Mouse (Mus musculus): ENCODE results near the gene Gadd45b. TPM values are rescaled to one million over a fixed set of nuclear protein-coding genes. Genes with fewer than 3 reads are reported as not detected.

Gadd45b gene
- total and polyA plus RNA-seq, 2 experiments from 2014 or later, result 22.3 to 26.8 TPM

DNA sequence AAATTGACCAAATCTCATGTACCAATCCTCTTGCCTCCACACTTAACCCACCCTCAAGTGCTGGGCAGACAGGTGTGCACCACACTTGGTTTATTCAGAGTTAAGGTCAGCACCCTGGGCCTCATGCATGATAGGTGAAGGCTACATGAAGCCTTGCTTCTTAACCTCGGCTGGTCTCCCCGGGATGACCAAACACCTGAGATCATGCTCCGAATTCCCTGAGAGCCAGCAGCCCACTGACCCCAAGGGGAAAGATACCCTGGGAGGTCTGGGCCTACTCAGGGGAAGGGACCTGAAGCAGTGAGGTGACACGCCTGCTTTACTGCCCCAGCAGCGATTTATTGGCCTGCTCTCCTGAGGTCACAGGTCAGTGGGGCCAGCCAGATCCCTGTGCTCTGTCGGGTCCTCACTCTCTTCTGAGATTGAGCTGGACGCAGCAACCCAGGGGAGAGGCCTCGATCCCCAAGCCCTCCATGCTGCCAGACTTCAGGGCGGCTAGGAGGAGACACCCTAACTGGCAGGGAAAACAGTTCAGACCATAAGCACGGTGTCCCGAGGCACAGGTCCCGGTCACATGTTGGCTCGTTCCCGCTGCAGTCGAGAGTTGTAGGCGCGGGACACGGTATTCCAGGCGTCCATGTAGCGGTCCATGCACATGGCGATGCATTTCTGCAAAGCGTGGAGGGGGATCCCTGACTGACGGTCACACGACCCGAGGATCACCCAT, 30.1 kb upstream of the Gadd45b start:
- H3K27me3 ChIP-seq (ENCODE audit: control insufficient read depth, insufficient read depth, low read length), result no peaks in the 10 kb centered on the region
- H3K9me3 ChIP-seq (replicated peaks; ENCODE audit: control insufficient read depth, low read length), result no peaks in the 10 kb centered on the region
- peak overlapping the region; percentile 90 for H3K4me3 ChIP-seq (ENCODE audit: low read depth, low read length)
- H3K4me1 ChIP-seq (ENCODE audit: control insufficient read depth, insufficient read depth), result peaks cover 7% of the 10 kb centered on the region
- TF ChIP-seq CTCF (IDR thresholded peaks at IDR 0.05; ENCODE audit: low read depth) (no peak), EP300 (IDR thresholded peaks at IDR 0.05; ENCODE audit: low read depth) (no peak)
- DNase-seq (ENCODE audit: low spot score) (no peak), ATAC-seq (ENCODE audit: insufficient read depth, low read depth) (no peak)
- H3K27ac ChIP-seq (ENCODE audit: low read depth), result peak overlapping the region; percentile 64; the same call in 1 of the 2 replicates
- H3K9ac ChIP-seq (replicated peaks; ENCODE audit: low read depth, low read length), result peak overlapping the region; percentile 75
- H3K4me2 ChIP-seq (ENCODE audit: low read depth, low read length), result peak overlapping the region; percentile 66
- 17% methylated on average over 25 of the region's 25 CpGs for WGBS
- H3K36me3 ChIP-seq (replicated peaks; ENCODE audit: control insufficient read depth, insufficient read depth, low read length), result peaks cover 30% of the 10 kb centered on the region

DNA sequence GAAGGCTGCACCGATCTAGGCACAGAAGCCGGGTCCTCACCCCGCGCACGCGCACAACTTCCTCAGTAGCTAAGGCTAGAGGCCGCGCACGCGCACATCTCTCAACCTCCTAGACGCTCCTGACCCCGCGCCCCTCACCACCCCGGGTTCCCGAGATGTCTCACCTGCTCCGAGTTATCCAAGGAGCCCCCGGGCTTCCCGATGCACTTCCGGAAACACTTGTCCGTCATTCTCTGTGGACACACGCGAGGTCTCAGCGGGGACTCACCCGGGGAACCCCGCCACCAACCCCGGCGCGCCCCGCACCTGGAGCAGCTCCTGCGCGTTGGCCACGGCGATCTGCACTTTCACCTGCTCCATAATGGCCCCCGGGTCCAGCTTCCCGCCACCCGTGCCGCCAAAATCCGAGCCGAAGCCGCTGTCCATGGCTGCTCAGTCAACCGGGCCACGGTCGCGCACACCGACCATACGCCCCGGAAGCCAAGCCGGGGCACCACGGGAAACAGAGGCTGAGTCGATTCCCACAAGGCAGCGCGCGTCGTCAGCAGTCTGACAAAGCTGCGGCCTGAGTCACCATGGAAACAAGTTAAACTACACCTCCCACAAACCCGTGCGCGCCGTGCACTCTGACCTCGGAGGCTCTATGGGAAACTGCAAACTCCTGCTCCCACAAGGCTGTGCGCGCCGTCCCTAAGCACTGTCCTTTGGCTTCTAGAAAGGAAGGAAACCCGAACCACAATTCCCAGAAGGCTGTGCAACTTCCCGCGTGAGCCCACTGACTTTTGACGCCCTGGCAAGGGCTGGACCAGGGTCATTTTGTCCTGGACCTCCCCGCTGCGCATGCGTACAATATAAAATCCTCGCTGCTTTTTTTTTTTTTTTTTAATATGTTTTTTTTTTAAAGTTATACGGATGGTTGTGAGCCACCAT, 29.3 kb upstream of the Gadd45b start, which contains the start of gene Timm13:
Gene Timm13 (minus strand): TSS at position 652 of the 930 bp plus-strand sequence.
- peak within 1 kb of the TSS; percentile 75 for H3K9ac ChIP-seq (replicated peaks; ENCODE audit: low read depth, low read length)
- under 1% methylated on average over 72 of the region's 72 CpGs for WGBS
- DNase-seq (ENCODE audit: low spot score) (peak; percentile 100), ATAC-seq (ENCODE audit: insufficient read depth, low read depth) (peak; percentile 97)
- H3K36me3 ChIP-seq (replicated peaks; ENCODE audit: control insufficient read depth, insufficient read depth, low read length), result peaks cover 33% of the 10 kb centered on the region
- no peaks in the 10 kb centered on the region for H3K27me3 ChIP-seq (ENCODE audit: control insufficient read depth, insufficient read depth, low read length)
- H3K4me3 ChIP-seq (ENCODE audit: low read depth, low read length), result peak within 1 kb of the TSS; percentile 90
- TF ChIP-seq EP300 (IDR thresholded peaks at IDR 0.05; ENCODE audit: low read depth) (peak; percentile 93), CTCF (IDR thresholded peaks at IDR 0.05; ENCODE audit: low read depth) (no peak)
- no peaks in the 10 kb centered on the region for H3K9me3 ChIP-seq (replicated peaks; ENCODE audit: control insufficient read depth, low read length)
- peaks cover 7% of the 10 kb centered on the region for H3K4me1 ChIP-seq (ENCODE audit: control insufficient read depth, insufficient read depth)
- H3K27ac ChIP-seq (ENCODE audit: low read depth), result peak within 1 kb of the TSS; percentile 64
- H3K4me2 ChIP-seq (ENCODE audit: low read depth, low read length), result peak within 1 kb of the TSS; percentile 66

DNA sequence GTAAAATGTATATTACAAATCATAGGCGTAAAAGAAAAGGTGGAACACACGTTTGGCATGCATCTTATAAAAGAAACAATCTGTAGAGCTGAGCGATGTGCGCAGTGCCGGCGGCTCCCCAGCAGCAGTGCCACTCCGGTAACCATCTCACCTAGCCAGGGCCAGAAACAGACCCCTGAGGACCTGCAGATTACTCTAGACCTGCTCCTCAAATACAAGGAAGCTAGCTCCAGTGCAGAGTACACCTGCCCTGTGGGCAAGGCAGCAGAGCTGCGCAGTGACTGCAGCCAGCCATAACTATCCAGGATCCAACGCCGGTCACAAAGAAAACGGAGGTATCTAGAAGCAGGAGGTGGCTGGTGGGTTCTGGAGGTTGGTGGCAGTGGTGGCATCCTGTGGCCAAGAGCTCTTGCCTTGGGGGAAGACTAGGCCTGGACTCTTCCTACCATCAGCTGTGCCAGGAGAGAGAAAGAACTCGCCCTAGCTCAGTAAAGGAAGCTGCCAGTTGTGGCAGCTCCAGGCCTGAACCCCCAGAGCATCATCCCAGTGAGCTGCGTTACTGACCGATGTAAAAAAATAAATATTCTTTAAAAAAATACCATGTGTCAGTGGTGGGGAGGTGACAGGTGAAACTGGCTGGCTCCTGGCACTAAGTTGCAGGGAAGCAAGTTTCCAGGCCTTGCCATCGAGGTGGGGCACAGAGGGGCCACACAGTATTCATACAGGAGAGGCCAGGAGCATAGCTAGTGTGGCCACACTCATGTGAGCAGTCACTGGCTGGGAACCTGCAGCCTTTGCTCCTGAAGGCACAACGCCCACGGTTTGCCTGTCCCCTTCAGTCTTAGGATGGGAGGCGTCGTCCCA, 28.2 kb upstream of the Gadd45b start:
- TF ChIP-seq EP300 (IDR thresholded peaks at IDR 0.05; ENCODE audit: low read depth) (no peak), CTCF (IDR thresholded peaks at IDR 0.05; ENCODE audit: low read depth) (no peak)
- Histone ChIP-seq H3K9ac (replicated peaks; ENCODE audit: low read depth, low read length) (no peak overlapping the region), H3K4me3 (ENCODE audit: low read depth, low read length) (no peak overlapping the region), H3K4me2 (ENCODE audit: low read depth, low read length) (peak overlapping the region; percentile 35; the same call in 1 of the 2 replicates), H3K9me3 (replicated peaks; ENCODE audit: control insufficient read depth, low read length) (no peaks in the 10 kb centered on the region), H3K36me3 (replicated peaks; ENCODE audit: control insufficient read depth, insufficient read depth, low read length) (peaks cover 36% of the 10 kb centered on the region), H3K4me1 (ENCODE audit: control insufficient read depth, insufficient read depth) (peaks cover 7% of the 10 kb centered on the region), H3K27me3 (ENCODE audit: control insufficient read depth, insufficient read depth, low read length) (no peaks in the 10 kb centered on the region), H3K27ac (ENCODE audit: low read depth) (peak overlapping the region; percentile 50)
- DNase-seq (ENCODE audit: low spot score), result no peak
- 90% methylated on average over 19 of the region's 19 CpGs for WGBS
- no peak for ATAC-seq (ENCODE audit: insufficient read depth, low read depth)

DNA sequence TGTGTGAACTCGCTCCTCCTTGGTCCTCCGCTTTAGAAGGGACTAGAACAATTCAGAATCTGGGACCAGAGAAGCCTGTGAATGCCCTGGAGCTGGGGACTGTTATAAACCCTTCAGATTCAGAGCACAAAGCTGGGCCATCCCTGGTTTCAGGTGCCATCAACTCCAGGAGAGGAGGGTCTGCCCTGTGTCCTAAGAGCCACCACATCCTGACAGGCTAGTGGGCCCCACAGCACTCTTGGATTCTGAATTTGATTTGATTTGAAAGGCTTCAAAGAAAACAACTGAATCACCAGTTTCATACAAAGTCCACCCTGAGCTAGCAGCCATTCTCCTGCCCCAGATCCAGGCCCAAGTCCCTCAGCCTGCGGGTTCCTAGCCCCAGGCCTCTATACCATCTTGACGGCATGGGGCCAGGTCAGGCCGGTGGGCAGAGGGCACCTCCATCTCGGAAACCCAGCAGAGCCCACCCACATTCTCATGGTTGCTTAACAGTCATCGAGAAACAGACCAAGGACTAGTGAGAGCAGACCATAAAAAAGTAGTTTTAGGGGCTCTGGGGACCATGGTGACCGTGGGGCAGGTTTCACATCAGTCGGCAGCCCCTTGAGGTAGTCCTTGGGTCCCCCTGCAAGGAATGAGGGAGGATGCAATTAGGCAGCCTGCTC, 27.5 kb upstream of the Gadd45b start:
- WGBS, result 93% methylated on average over 9 of the region's 9 CpGs
- ATAC-seq (ENCODE audit: insufficient read depth, low read depth) (no peak), DNase-seq (ENCODE audit: low spot score) (no peak)
- Histone ChIP-seq H3K27me3 (ENCODE audit: control insufficient read depth, insufficient read depth, low read length) (no peaks in the 10 kb centered on the region), H3K9ac (replicated peaks; ENCODE audit: low read depth, low read length) (no peak overlapping the region), H3K4me2 (ENCODE audit: low read depth, low read length) (no peak overlapping the region), H3K4me1 (ENCODE audit: control insufficient read depth, insufficient read depth) (peaks cover 7% of the 10 kb centered on the region), H3K4me3 (ENCODE audit: low read depth, low read length) (no peak overlapping the region), H3K27ac (ENCODE audit: low read depth) (no peak overlapping the region), H3K9me3 (replicated peaks; ENCODE audit: control insufficient read depth, low read length) (no peaks in the 10 kb centered on the region), H3K36me3 (replicated peaks; ENCODE audit: control insufficient read depth, insufficient read depth, low read length) (peaks cover 40% of the 10 kb centered on the region)
- TF ChIP-seq CTCF (IDR thresholded peaks at IDR 0.05; ENCODE audit: low read depth), result no peak
- no peak for TF ChIP-seq EP300 (IDR thresholded peaks at IDR 0.05; ENCODE audit: low read depth)

Data from heart, postnatal 0 days (tissue).